Mouse (Mus musculus): Measurements from ENCODE around the gene Pfkfb3.

GRCm38 (mm10) chr2:11597906-11598305, 44.0 kb upstream of the Pfkfb3 start:
- TF ChIP-seq CTCF (IDR thresholded peaks at IDR 0.05; ENCODE audit: low read depth, low read length) (no peak), POLR2A (IDR thresholded peaks at IDR 0.05; ENCODE audit: extremely low read depth, insufficient read depth, low read length) (no peak)
